Mouse (Mus musculus): ENCODE data around the gene Ctbp2.

DNA sequence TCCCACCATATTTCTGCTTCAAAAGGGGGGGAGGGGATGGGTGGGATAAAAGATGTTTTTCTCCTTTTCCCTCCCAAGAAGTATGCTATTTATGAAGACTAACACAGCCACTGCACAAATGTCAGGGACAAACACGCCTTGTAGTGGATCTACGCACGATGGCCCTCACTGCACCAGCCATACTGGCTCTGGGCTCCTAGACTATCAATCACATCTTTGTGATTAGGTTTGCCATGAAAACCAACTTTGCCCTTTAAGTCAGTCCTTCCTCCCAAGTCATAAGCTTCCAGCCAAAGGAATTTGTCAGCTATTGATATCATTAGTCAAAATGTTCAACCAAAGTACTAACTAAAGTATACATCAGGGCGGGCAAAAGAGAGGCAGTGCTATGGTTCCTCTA lies 96.2 kb downstream of the Ctbp2 start:
- no peak for TF ChIP-seq CTCF (IDR thresholded peaks at IDR 0.05; ENCODE audit: low read depth)
- no peak for TF ChIP-seq EP300 (IDR thresholded peaks at IDR 0.05; ENCODE audit: low read depth)
